Mouse (Mus musculus): ENCODE data around the gene Olfr1312. TPM values are rescaled to one million over a fixed set of nuclear protein-coding genes. Genes with fewer than 3 reads are reported as not detected.

Gene Olfr1312
- total and polyA plus RNA-seq, 3 experiments = not detected

DNA sequence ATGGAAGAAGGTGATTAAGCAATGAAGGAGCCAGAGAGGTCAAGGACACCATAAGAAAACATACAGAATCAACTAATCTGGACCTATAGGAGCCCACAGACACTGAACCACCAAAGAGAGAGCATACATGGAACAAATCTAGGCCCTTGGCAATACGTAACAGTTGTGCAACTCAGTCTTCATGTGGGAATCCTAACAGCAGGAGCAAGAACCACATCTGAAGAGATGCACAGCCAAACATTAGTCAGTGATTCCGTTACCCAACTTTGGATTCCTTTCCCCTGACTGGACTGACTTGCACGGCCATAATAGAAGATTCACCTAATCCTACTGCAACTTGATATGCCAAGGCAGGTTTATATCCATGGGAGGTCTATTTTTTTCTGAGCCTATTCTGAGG, 35.1 kb downstream of the Olfr1312 start:
- H3K36me3 ChIP-seq (ENCODE audit: control insufficient read depth in 1 of 2, insufficient read depth in 2 of 2, low read length in 2 of 2) = no peaks in the 10 kb centered on the region
- H3K4me1 ChIP-seq (ENCODE audit: control insufficient read depth in 1 of 2, insufficient read depth in 2 of 2, low read length in 2 of 2) = no peaks in the 10 kb centered on the region
- TF ChIP-seq POLR2A (IDR thresholded peaks at IDR 0.05; ENCODE audit: control insufficient read depth in 1 of 2, insufficient read depth in 1 of 2, low read depth in 1 of 2, low read length in 2 of 2, poor library complexity in 1 of 2) (no peak), BHLHE40 (IDR thresholded peaks at IDR 0.05; ENCODE audit: borderline replicate concordance, low read depth, low read length) (no peak), TBP (IDR thresholded peaks at IDR 0.05; ENCODE audit: low read depth, low read length) (no peak), SIN3A (IDR thresholded peaks at IDR 0.05; ENCODE audit: low read length) (no peak), TAL1 (IDR thresholded peaks at IDR 0.05; ENCODE audit: low read length) (no peak), CHD2 (IDR thresholded peaks at IDR 0.05; ENCODE audit: low read length) (no peak), ELF1 (IDR thresholded peaks at IDR 0.05; ENCODE audit: low read depth, low read length) (no peak), EP300 (IDR thresholded peaks at IDR 0.05; ENCODE audit: low read depth in 1 of 2, low read length in 2 of 2) (no peak)
- no peak overlapping the region for H3K27ac ChIP-seq (ENCODE audit: control insufficient read depth, low read depth, low read length)
- H3K79me2 ChIP-seq (ENCODE audit: control insufficient read depth, insufficient read depth, low read length, poor library complexity) = no peaks in the 10 kb centered on the region
- H3K4me3 ChIP-seq (ENCODE audit: control insufficient read depth in 1 of 2, insufficient read depth in 1 of 2, low read depth in 2 of 2, low read length in 2 of 2) = no peak overlapping the region
- no peak for DNase-seq (ENCODE audit: low read depth, low spot score)
- H3K9ac ChIP-seq (ENCODE audit: control insufficient read depth, low read depth, low read length, poor library complexity, severe bottlenecking) = no peak overlapping the region
- H3K27me3 ChIP-seq (ENCODE audit: control insufficient read depth in 1 of 2, insufficient read depth in 2 of 2, low read length in 2 of 2) = peaks cover 0 to 1% of the 10 kb centered on the region in 2 experiments; a peak in 1 of 4 replicates
- H3K9me3 ChIP-seq (replicated peaks; ENCODE audit: insufficient read depth, low read length) = no peaks in the 10 kb centered on the region

DNA sequence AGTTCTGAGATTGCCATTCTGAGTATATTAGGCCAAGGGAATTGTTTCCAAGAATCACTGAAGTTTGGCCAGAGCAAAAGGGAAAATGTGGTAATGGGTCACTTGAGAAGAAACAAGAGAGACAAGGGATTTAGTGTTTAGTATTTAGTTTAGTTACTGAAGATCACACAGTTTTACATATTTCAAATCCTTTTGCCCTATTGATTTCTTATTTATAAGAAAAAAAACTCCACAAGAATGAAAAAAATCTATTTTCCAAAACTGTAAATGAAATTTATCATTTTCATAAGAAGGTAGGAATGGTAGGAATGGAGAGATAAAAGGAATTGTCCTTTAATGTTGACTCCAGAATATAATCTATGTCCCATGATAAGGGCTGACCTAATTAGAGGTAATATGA, 37.4 kb downstream of the Olfr1312 start, which contains the start of gene Olfr1310:
Gene Olfr1310 (minus strand): TSS at position 101 of the 400 bp plus-strand sequence.
- Histone ChIP-seq H3K27me3 (ENCODE audit: control insufficient read depth in 1 of 2, insufficient read depth in 2 of 2, low read length in 2 of 2) (no peaks in the 10 kb centered on the region), H3K4me1 (ENCODE audit: control insufficient read depth in 1 of 2, insufficient read depth in 2 of 2, low read length in 2 of 2) (no peaks in the 10 kb centered on the region), H3K9ac (ENCODE audit: control insufficient read depth, low read depth, low read length, poor library complexity, severe bottlenecking) (no peak within 1 kb of the TSS), H3K9me3 (replicated peaks; ENCODE audit: insufficient read depth, low read length) (no peaks in the 10 kb centered on the region), H3K36me3 (ENCODE audit: control insufficient read depth in 1 of 2, insufficient read depth in 2 of 2, low read length in 2 of 2) (no peaks in the 10 kb centered on the region), H3K79me2 (ENCODE audit: control insufficient read depth, insufficient read depth, low read length, poor library complexity) (no peaks in the 10 kb centered on the region), H3K27ac (ENCODE audit: control insufficient read depth, low read depth, low read length) (no peak within 1 kb of the TSS), H3K4me3 (ENCODE audit: control insufficient read depth in 1 of 2, insufficient read depth in 1 of 2, low read depth in 2 of 2, low read length in 2 of 2) (no peak within 1 kb of the TSS)
- no peak for DNase-seq (ENCODE audit: low read depth, low spot score)
- TF ChIP-seq RCOR1 (IDR thresholded peaks at IDR 0.05; ENCODE audit: low read depth, low read length) = no peak

DNA sequence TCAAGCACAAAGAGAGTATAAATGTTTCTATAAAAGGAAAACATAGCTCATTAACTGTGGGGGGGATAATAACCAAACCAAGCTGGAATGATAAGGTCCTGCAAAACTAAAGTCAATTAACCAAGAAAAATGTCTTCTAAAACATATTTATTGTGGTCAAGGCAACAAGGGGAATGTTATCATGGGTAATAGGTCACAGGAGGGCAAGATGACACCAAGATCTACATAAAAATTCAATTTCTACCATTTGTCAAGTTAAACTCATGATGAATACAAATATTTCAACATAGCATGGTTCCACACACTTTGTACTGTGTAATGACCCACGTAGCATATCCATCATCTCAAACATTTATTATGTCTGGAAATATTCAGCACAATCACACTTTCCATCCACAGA, 59.9 kb downstream of the Olfr1312 start, which contains the start of gene Olfr1309:
Gene Olfr1309 (minus strand): TSS at position 101 of the 400 bp plus-strand sequence.
- Histone ChIP-seq H3K4me3 (ENCODE audit: control insufficient read depth in 1 of 2, insufficient read depth in 1 of 2, low read depth in 2 of 2, low read length in 2 of 2) (no peak within 1 kb of the TSS), H3K9me3 (replicated peaks; ENCODE audit: insufficient read depth, low read length) (no peaks in the 10 kb centered on the region), H3K79me2 (ENCODE audit: control insufficient read depth, insufficient read depth, low read length, poor library complexity) (no peaks in the 10 kb centered on the region), H3K27ac (ENCODE audit: control insufficient read depth, low read depth, low read length) (no peak within 1 kb of the TSS), H3K4me1 (ENCODE audit: control insufficient read depth in 1 of 2, insufficient read depth in 2 of 2, low read length in 2 of 2) (no peaks in the 10 kb centered on the region), H3K9ac (ENCODE audit: control insufficient read depth, low read depth, low read length, poor library complexity, severe bottlenecking) (no peak within 1 kb of the TSS), H3K36me3 (ENCODE audit: control insufficient read depth in 1 of 2, insufficient read depth in 2 of 2, low read length in 2 of 2) (no peaks in the 10 kb centered on the region), H3K27me3 (ENCODE audit: control insufficient read depth in 1 of 2, insufficient read depth in 2 of 2, low read length in 2 of 2) (no peaks in the 10 kb centered on the region)
- DNase-seq (ENCODE audit: low read depth, low spot score) = no peak
- TF ChIP-seq GATA1 (IDR thresholded peaks at IDR 0.05; ENCODE audit: low read depth, low read length) (no peak), MYC (IDR thresholded peaks at IDR 0.05; ENCODE audit: low read depth, low read length) (no peak)

Other genes with a start within 250 kb of the Olfr1312 start
- gene Olfr1303, start 229.9 kb downstream of the Olfr1312 start, total RNA-seq (2012; rRNA removed) = not detected in 2 replicates
- gene Olfr1303, start 229.9 kb downstream of the Olfr1312 start, polyA plus RNA-seq (2012; ENCODE audit: insufficient read depth in 1 of 2, insufficient read length in 2 of 2, low read depth in 1 of 2, low replicate concordance in 2 of 2, missing spikeins in 1 of 2) = under 1 TPM in 1 of 2 experiments, not detected in 1; 0.03 TPM
- gene Olfr1305, start 173.1 kb downstream of the Olfr1312 start, total RNA-seq (2012; rRNA removed) = not detected in 2 replicates
- not detected for gene Olfr1305, start 173.1 kb downstream of the Olfr1312 start, polyA plus RNA-seq (2012; ENCODE audit: insufficient read depth in 1 of 2, insufficient read length in 2 of 2, low read depth in 1 of 2, low replicate concordance in 2 of 2, missing spikeins in 1 of 2)
- gene Olfr1306, start 134.0 kb downstream of the Olfr1312 start, total RNA-seq (2012; rRNA removed) = not detected in 2 replicates
- not detected for gene Olfr1306, start 134.0 kb downstream of the Olfr1312 start, polyA plus RNA-seq (2012; ENCODE audit: insufficient read depth in 1 of 2, insufficient read length in 2 of 2, low read depth in 1 of 2, low replicate concordance in 2 of 2, missing spikeins in 1 of 2)
- not detected in 2 replicates for gene Olfr1307, start 100.8 kb downstream of the Olfr1312 start, total RNA-seq (2012; rRNA removed)
- gene Olfr1307, start 100.8 kb downstream of the Olfr1312 start, polyA plus RNA-seq (2012; ENCODE audit: insufficient read depth in 1 of 2, insufficient read length in 2 of 2, low read depth in 1 of 2, low replicate concordance in 2 of 2, missing spikeins in 1 of 2) = under 1 TPM in 1 of 2 experiments, not detected in 1; under 0.01 TPM
- not detected in 2 replicates for gene Olfr1308, start 85.3 kb downstream of the Olfr1312 start, total RNA-seq (2012; rRNA removed)
- gene Olfr1308, start 85.3 kb downstream of the Olfr1312 start, polyA plus RNA-seq (2012; ENCODE audit: insufficient read depth in 1 of 2, insufficient read length in 2 of 2, low read depth in 1 of 2, low replicate concordance in 2 of 2, missing spikeins in 1 of 2) = not detected
- gene Olfr1309, start 60.0 kb downstream of the Olfr1312 start, total RNA-seq (2012; rRNA removed) = not detected in 2 replicates
- not detected for gene Olfr1309, start 60.0 kb downstream of the Olfr1312 start, polyA plus RNA-seq (2012; ENCODE audit: insufficient read depth in 1 of 2, insufficient read length in 2 of 2, low read depth in 1 of 2, low replicate concordance in 2 of 2, missing spikeins in 1 of 2)
- not detected in 2 replicates for gene Olfr1310, start 37.5 kb downstream of the Olfr1312 start, total RNA-seq (2012; rRNA removed)
- not detected for gene Olfr1310, start 37.5 kb downstream of the Olfr1312 start, polyA plus RNA-seq (2012; ENCODE audit: insufficient read depth in 1 of 2, insufficient read length in 2 of 2, low read depth in 1 of 2, low replicate concordance in 2 of 2, missing spikeins in 1 of 2)
- not detected in 2 replicates for gene Olfr1311, start 25.8 kb downstream of the Olfr1312 start, total RNA-seq (2012; rRNA removed)
- not detected for gene Olfr1311, start 25.8 kb downstream of the Olfr1312 start, polyA plus RNA-seq (2012; ENCODE audit: insufficient read depth in 1 of 2, insufficient read length in 2 of 2, low read depth in 1 of 2, low replicate concordance in 2 of 2, missing spikeins in 1 of 2)
- not detected in 2 replicates for gene Olfr1313, start 27.6 kb upstream of the Olfr1312 start, total RNA-seq (2012; rRNA removed)
- not detected for gene Olfr1313, start 27.6 kb upstream of the Olfr1312 start, polyA plus RNA-seq (2012; ENCODE audit: insufficient read depth in 1 of 2, insufficient read length in 2 of 2, low read depth in 1 of 2, low replicate concordance in 2 of 2, missing spikeins in 1 of 2)
- gene Olfr1314, start 46.5 kb upstream of the Olfr1312 start, total RNA-seq (2012; rRNA removed) = not detected in 2 replicates
- gene Olfr1314, start 46.5 kb upstream of the Olfr1312 start, polyA plus RNA-seq (2012; ENCODE audit: insufficient read depth in 1 of 2, insufficient read length in 2 of 2, low read depth in 1 of 2, low replicate concordance in 2 of 2, missing spikeins in 1 of 2) = not detected
- not detected in 2 replicates for gene Olfr1315-ps1, start 65.2 kb upstream of the Olfr1312 start, total RNA-seq (2012; rRNA removed)
- not detected for gene Olfr1315-ps1, start 65.2 kb upstream of the Olfr1312 start, polyA plus RNA-seq (2012; ENCODE audit: insufficient read depth in 1 of 2, insufficient read length in 2 of 2, low read depth in 1 of 2, low replicate concordance in 2 of 2, missing spikeins in 1 of 2)
- not detected in 2 replicates for gene Olfr1316, start 84.7 kb upstream of the Olfr1312 start, total RNA-seq (2012; rRNA removed)
- gene Olfr1316, start 84.7 kb upstream of the Olfr1312 start, polyA plus RNA-seq (2012; ENCODE audit: insufficient read depth in 1 of 2, insufficient read length in 2 of 2, low read depth in 1 of 2, low replicate concordance in 2 of 2, missing spikeins in 1 of 2) = not detected
- gene Olfr1317, start 90.1 kb upstream of the Olfr1312 start, total RNA-seq (2012; rRNA removed) = not detected in 2 replicates
- not detected for gene Olfr1317, start 90.1 kb upstream of the Olfr1312 start, polyA plus RNA-seq (2012; ENCODE audit: insufficient read depth in 1 of 2, insufficient read length in 2 of 2, low read depth in 1 of 2, low replicate concordance in 2 of 2, missing spikeins in 1 of 2)
- gene Olfr1318, start 104.0 kb upstream of the Olfr1312 start, total RNA-seq (2012; rRNA removed) = not detected in 2 replicates
- not detected for gene Olfr1318, start 104.0 kb upstream of the Olfr1312 start, polyA plus RNA-seq (2012; ENCODE audit: insufficient read depth in 1 of 2, insufficient read length in 2 of 2, low read depth in 1 of 2, low replicate concordance in 2 of 2, missing spikeins in 1 of 2)
- 11.7 and 13.9 TPM in 2 replicates for gene Lpcat4, start 189.2 kb upstream of the Olfr1312 start, total RNA-seq (2012; rRNA removed)
- gene Lpcat4, start 189.2 kb upstream of the Olfr1312 start, polyA plus RNA-seq (2012; ENCODE audit: insufficient read depth in 1 of 2, insufficient read length in 2 of 2, low read depth in 1 of 2, low replicate concordance in 2 of 2, missing spikeins in 1 of 2) = 10 to 100 TPM in 1 of 2 experiments, not detected in 1; 69.9 TPM
- 0.04 TPM in 1 of 2 replicates, not detected in the other for gene Nutm1, start 209.1 kb upstream of the Olfr1312 start, total RNA-seq (2012; rRNA removed)
- gene Nutm1, start 209.1 kb upstream of the Olfr1312 start, polyA plus RNA-seq (2012; ENCODE audit: insufficient read depth in 1 of 2, insufficient read length in 2 of 2, low read depth in 1 of 2, low replicate concordance in 2 of 2, missing spikeins in 1 of 2) = under 1 TPM in 1 of 2 experiments, not detected in 1; 0.13 TPM
- gene Nop10, start 211.7 kb upstream of the Olfr1312 start, total RNA-seq (2012; rRNA removed) = 275 and 283 TPM in 2 replicates
- 100 to 1,000 TPM in 1 of 2 experiments, not detected in 1; 253 TPM for gene Nop10, start 211.7 kb upstream of the Olfr1312 start, polyA plus RNA-seq (2012; ENCODE audit: insufficient read depth in 1 of 2, insufficient read length in 2 of 2, low read depth in 1 of 2, low replicate concordance in 2 of 2, missing spikeins in 1 of 2)
- gene Slc12a6, start 215.6 kb upstream of the Olfr1312 start, total RNA-seq (2012; rRNA removed) = 20.4 and 21.7 TPM in 2 replicates
- gene Slc12a6, start 215.6 kb upstream of the Olfr1312 start, polyA plus RNA-seq (2012; ENCODE audit: insufficient read depth in 1 of 2, insufficient read length in 2 of 2, low read depth in 1 of 2, low replicate concordance in 2 of 2, missing spikeins in 1 of 2) = 10 to 100 TPM in 1 of 2 experiments, not detected in 1; 21.2 TPM
- 0.04 TPM in 1 of 2 replicates, not detected in the other for gene Gm21985, start 216.1 kb upstream of the Olfr1312 start, total RNA-seq (2012; rRNA removed)
- gene Gm21985, start 216.1 kb upstream of the Olfr1312 start, polyA plus RNA-seq (2012; ENCODE audit: insufficient read depth in 1 of 2, insufficient read length in 2 of 2, low read depth in 1 of 2, low replicate concordance in 2 of 2, missing spikeins in 1 of 2) = not detected

All from MEL (cell line).